Mouse (Mus musculus): ENCODE results near the gene Slc30a7. TPM values are rescaled to one million over a fixed set of nuclear protein-coding genes. Genes with fewer than 3 reads are reported as not detected.

Gene Slc30a7
- total and polyA plus RNA-seq, 3 experiments = 15.0 to 38.9 (median 25.3) TPM

GRCm38 (mm10) chr3:115964071-115964470, 43.1 kb downstream of the Slc30a7 start:
- Histone ChIP-seq H3K4me2 (ENCODE audit: insufficient read depth, low read depth, poor library complexity, severe bottlenecking) (no peak overlapping the region), H3K27me3 (replicated peaks) (no peaks in the 10 kb centered on the region), H3K9ac (ENCODE audit: insufficient read depth, low read depth) (no peak overlapping the region), H3K27ac (ENCODE audit: insufficient read depth, low read depth) (no peak overlapping the region), H3K36me3 (replicated peaks in 1 of 2; ENCODE audit: control insufficient read depth in 1 of 2, insufficient read depth in 1 of 2, low read length in 1 of 2) (peaks cover 13 to 62% of the 10 kb centered on the region in 2 experiments), H3K4me3 (replicated peaks in 1 of 3; ENCODE audit: low read depth in 2 of 3, low read length in 2 of 3, poor library complexity in 1 of 3) (no peak overlapping the region), H3K9me3 (replicated peaks; ENCODE audit: low read length) (no peaks in the 10 kb centered on the region), H3K79me2 (replicated peaks; ENCODE audit: control insufficient read depth, extremely low read depth, insufficient read depth, poor library complexity, severe bottlenecking) (no peaks in the 10 kb centered on the region), H3K4me1 (ENCODE audit: control insufficient read depth in 1 of 2, insufficient read depth in 2 of 2) (peaks cover 4 to 6% of the 10 kb centered on the region in 2 experiments; a peak in 3 of 4 replicates)
- in situ Hi-C loops (cut with MboI; ENCODE audit: low pct_ligation_motif_present, low pct_unique_long_range_greater_than_20kb, low sequenced_read_pairs) = no loop called here
- TF ChIP-seq ZC3H11A (IDR thresholded peaks at IDR 0.05; ENCODE audit: low read depth, low read length) (no peak), ELF1 (IDR thresholded peaks at IDR 0.05; ENCODE audit: low read depth, low read length) (no peak), BHLHE40 (IDR thresholded peaks at IDR 0.05; ENCODE audit: low read depth, low read length) (no peak), JUN (IDR thresholded peaks at IDR 0.05; ENCODE audit: insufficient read depth, low read depth, low read length) (no peak), ZNF384 (IDR thresholded peaks at IDR 0.05; ENCODE audit: low read depth, low read length) (no peak), CTCF (conservative IDR thresholded peaks at IDR 0.05 in 1 of 2, IDR thresholded peaks at IDR 0.05 in 1 of 2; ENCODE audit: low read depth in 2 of 2, low read length in 2 of 2) (no peak), KAT2A (IDR thresholded peaks at IDR 0.05; ENCODE audit: insufficient replicate concordance, low read length) (no peak), NELFE (IDR thresholded peaks at IDR 0.05; ENCODE audit: low read depth, low read length) (no peak), HCFC1 (IDR thresholded peaks at IDR 0.05; ENCODE audit: low read depth, low read length) (no peak), MYC (IDR thresholded peaks at IDR 0.05; ENCODE audit: low read depth, low read length) (no peak)
- dilution Hi-C loops (cut with MboI; ENCODE audit: extremely low pct_ligation_motif_present, extremely low pct_unique_long_range_greater_than_20kb, low sequenced_read_pairs) = no loop called here
- no peak for DNase-seq (ENCODE audit: extremely low read depth)

DNA sequence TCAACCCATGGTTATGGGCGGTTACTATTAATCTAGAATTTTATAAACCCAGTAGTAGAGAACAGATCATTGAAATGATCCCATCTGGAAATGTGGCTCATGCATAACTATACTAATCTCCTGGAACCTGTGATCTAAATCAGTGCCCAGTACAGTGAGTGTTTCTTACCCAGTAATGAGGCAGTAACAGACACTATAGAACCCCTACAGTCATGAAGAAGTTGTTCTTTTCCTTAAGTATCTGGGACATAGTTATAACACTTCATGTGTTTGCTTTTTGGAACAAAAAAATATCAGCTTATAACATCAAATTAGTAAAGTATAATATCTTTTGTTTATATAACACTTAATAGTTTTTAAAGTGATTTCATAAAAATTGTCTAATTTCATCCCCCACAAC, 43.6 kb downstream of the Slc30a7 start:
- dilution Hi-C loops (cut with MboI; ENCODE audit: extremely low pct_ligation_motif_present, extremely low pct_unique_long_range_greater_than_20kb, low sequenced_read_pairs) = no loop called here
- in situ Hi-C loops (cut with MboI; ENCODE audit: low pct_ligation_motif_present, low pct_unique_long_range_greater_than_20kb, low sequenced_read_pairs) = no loop called here

DNA sequence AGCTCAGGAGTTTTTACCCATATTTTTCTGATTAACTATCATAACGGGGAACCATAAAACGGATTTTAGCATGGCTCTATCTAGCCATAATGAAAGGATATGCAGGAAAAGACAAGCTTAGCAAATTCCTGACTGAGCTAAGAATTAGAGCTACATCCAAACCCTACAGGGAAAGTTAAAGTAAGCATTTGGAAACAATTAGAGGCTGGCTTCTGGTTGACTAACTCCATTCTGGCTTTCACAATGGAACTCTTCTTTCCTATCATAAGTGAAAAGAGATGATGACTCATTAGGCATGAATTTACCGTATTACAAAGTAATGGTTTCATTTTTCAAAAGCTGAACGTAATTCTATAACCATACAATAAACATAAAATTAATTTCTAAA, 45.2 kb downstream of the Slc30a7 start:
- Histone ChIP-seq H3K4me1 (ENCODE audit: control insufficient read depth in 1 of 2, insufficient read depth in 2 of 2) (no peaks in the 10 kb centered on the region), H3K4me3 (replicated peaks in 1 of 3; ENCODE audit: low read depth in 2 of 3, low read length in 2 of 3, poor library complexity in 1 of 3) (no peak overlapping the region), H3K9me3 (replicated peaks; ENCODE audit: low read length) (no peaks in the 10 kb centered on the region), H3K9ac (ENCODE audit: insufficient read depth, low read depth) (no peak overlapping the region), H3K36me3 (replicated peaks in 1 of 2; ENCODE audit: control insufficient read depth in 1 of 2, insufficient read depth in 1 of 2, low read length in 1 of 2) (peaks cover 32 to 65% of the 10 kb centered on the region in 2 experiments), H3K27me3 (replicated peaks) (no peaks in the 10 kb centered on the region), H3K79me2 (replicated peaks; ENCODE audit: control insufficient read depth, extremely low read depth, insufficient read depth, poor library complexity, severe bottlenecking) (no peaks in the 10 kb centered on the region), H3K4me2 (ENCODE audit: insufficient read depth, low read depth, poor library complexity, severe bottlenecking) (no peak overlapping the region), H3K27ac (ENCODE audit: insufficient read depth, low read depth) (no peak overlapping the region)
- TF ChIP-seq SIN3A (IDR thresholded peaks at IDR 0.05; ENCODE audit: low read length) (no peak), E2F4 (IDR thresholded peaks at IDR 0.05; ENCODE audit: insufficient replicate concordance, low read depth, low read length) (no peak), SMC3 (IDR thresholded peaks at IDR 0.05; ENCODE audit: low read depth, low read length) (no peak), CHD2 (IDR thresholded peaks at IDR 0.05; ENCODE audit: low read length) (no peak), NRF1 (IDR thresholded peaks at IDR 0.05; ENCODE audit: low read depth, low read length) (no peak), IRF4 (IDR thresholded peaks at IDR 0.05; ENCODE audit: low read depth, low read length) (no peak), JUND (conservative IDR thresholded peaks at IDR 0.05; ENCODE audit: low read depth, low read length) (0 out of 2 replicates have a peak, but pooled peaks have one; percentile 23), TBP (conservative IDR thresholded peaks at IDR 0.05; ENCODE audit: low read depth, low read length) (no peak), EP300 (IDR thresholded peaks at IDR 0.05; ENCODE audit: low read length) (0 out of 2 replicates have a peak, but pooled peaks have one; percentile 39), PAX5 (IDR thresholded peaks at IDR 0.05; ENCODE audit: low read length) (no peak), CHD1 (IDR thresholded peaks at IDR 0.05; ENCODE audit: low read depth, low read length) (no peak), UBTF (IDR thresholded peaks at IDR 0.05; ENCODE audit: low read depth, low read length) (no peak), ZC3H11A (IDR thresholded peaks at IDR 0.05; ENCODE audit: low read depth, low read length) (no peak), POLR2AphosphoS2 (IDR thresholded peaks at IDR 0.05; ENCODE audit: low read depth, low read length) (no peak), HCFC1 (IDR thresholded peaks at IDR 0.05; ENCODE audit: low read depth, low read length) (no peak)
- in situ Hi-C loops (cut with MboI; ENCODE audit: low pct_ligation_motif_present, low pct_unique_long_range_greater_than_20kb, low sequenced_read_pairs) (no loop called here), dilution Hi-C loops (cut with MboI; ENCODE audit: extremely low pct_ligation_motif_present, extremely low pct_unique_long_range_greater_than_20kb, low sequenced_read_pairs) (no loop called here)
- no peak for DNase-seq (ENCODE audit: extremely low read depth)

More for the DNA sequence above, 43.6 kb downstream of the Slc30a7 start:
- Histone ChIP-seq H3K36me3 (replicated peaks in 1 of 2; ENCODE audit: control insufficient read depth in 1 of 2, insufficient read depth in 1 of 2, low read length in 1 of 2) (peaks cover 18 to 62% of the 10 kb centered on the region in 2 experiments), H3K9ac (ENCODE audit: insufficient read depth, low read depth) (no peak overlapping the region), H3K79me2 (replicated peaks; ENCODE audit: control insufficient read depth, extremely low read depth, insufficient read depth, poor library complexity, severe bottlenecking) (no peaks in the 10 kb centered on the region), H3K4me2 (ENCODE audit: insufficient read depth, low read depth, poor library complexity, severe bottlenecking) (no peak overlapping the region), H3K4me3 (replicated peaks in 1 of 3; ENCODE audit: low read depth in 2 of 3, low read length in 2 of 3, poor library complexity in 1 of 3) (no peak overlapping the region), H3K4me1 (ENCODE audit: control insufficient read depth in 1 of 2, insufficient read depth in 2 of 2) (peaks cover 1% of the 10 kb centered on the region in 2 experiments; a peak in 2 of 4 replicates), H3K9me3 (replicated peaks; ENCODE audit: low read length) (no peaks in the 10 kb centered on the region), H3K27me3 (replicated peaks) (no peaks in the 10 kb centered on the region), H3K27ac (ENCODE audit: insufficient read depth, low read depth) (no peak overlapping the region)
- no peak for TF ChIP-seq CHD1 (IDR thresholded peaks at IDR 0.05; ENCODE audit: low read depth, low read length)
- no peak for TF ChIP-seq CHD2 (IDR thresholded peaks at IDR 0.05; ENCODE audit: low read length)
- TF ChIP-seq KAT2A (IDR thresholded peaks at IDR 0.05; ENCODE audit: insufficient replicate concordance, low read length) = no peak
- no peak for TF ChIP-seq POLR2A (IDR thresholded peaks at IDR 0.05; ENCODE audit: low read depth, low read length)
- TF ChIP-seq IRF4 (IDR thresholded peaks at IDR 0.05; ENCODE audit: low read depth, low read length) = no peak
- no peak for TF ChIP-seq RAD21 (IDR thresholded peaks at IDR 0.05; ENCODE audit: low read depth, low read length)
- no peak for TF ChIP-seq ZMIZ1 (IDR thresholded peaks at IDR 0.05; ENCODE audit: low read depth, low read length)
- TF ChIP-seq ZKSCAN1 (IDR thresholded peaks at IDR 0.05; ENCODE audit: borderline replicate concordance, low read depth, low read length) = no peak
- DNase-seq (ENCODE audit: extremely low read depth) = no peak
